Mouse (Mus musculus) midbrain, postnatal 0 days (tissue): Measurements from ENCODE around the gene Cryba1. TPM values are rescaled to one million over a fixed set of nuclear protein-coding genes. Genes with fewer than 3 reads are reported as not detected.

Source experiments
- ATAC-seq: fragments of 200-750 bp; cut with Nextera tagmentation; 2 replicates; pipeline ENCODE4 v1.8.0; 2017; ENCODE audit warnings: moderate number of reproducible peaks, mild to moderate bottlenecking, moderate TSS enrichment, moderate library complexity; ENCODE audit not compliant: low FRiP score
- DNase-seq: peaks from one replicate; pipeline ENCODE4 v3.0.0-alpha.2; 2015; ENCODE audit warnings: low spot score
- H3K27ac ChIP-seq: fragments of 300-500 bp; sonication (generic); 2 replicates; pipeline ENCODE4 v1.5.1; 2014; ENCODE audit warnings: low read depth, mild to moderate bottlenecking, low read length, mixed read lengths
- H3K27me3 ChIP-seq: fragments of 300-500 bp; sonication (generic); 2 replicates; pipeline ENCODE4 v1.6.1; 2014; ENCODE audit warnings: low read length, control low read depth, mixed read lengths; ENCODE audit not compliant: insufficient read depth
- H3K36me3 ChIP-seq: fragments of 300-500 bp; sonication (generic); 2 replicates; pipeline ENCODE4 v1.6.1; 2014; ENCODE audit warnings: low read length, control low read depth, mixed read lengths; ENCODE audit not compliant: insufficient read depth
- H3K4me1 ChIP-seq: fragments of 300-500 bp; sonication (generic); 2 replicates; pipeline ENCODE4 v1.6.1; 2014; ENCODE audit warnings: mild to moderate bottlenecking, control low read depth, antibody characterized with exemption, low read length, mixed read lengths; ENCODE audit not compliant: insufficient read depth
- H3K4me2 ChIP-seq: fragments of 300-500 bp; sonication (generic); 2 replicates; pipeline ENCODE4 v1.6.1; 2014; ENCODE audit warnings: low read depth, mild to moderate bottlenecking, low read length, mixed read lengths; ENCODE audit not compliant: poor library complexity, severe bottlenecking
- H3K4me3 ChIP-seq: fragments of 300-500 bp; sonication (generic); 2 replicates; pipeline ENCODE4 v1.5.1; 2014; ENCODE audit warnings: low read depth, mild to moderate bottlenecking, low read length, moderate library complexity
- H3K9ac ChIP-seq: fragments of 300-500 bp; sonication (generic); replicated peaks from 2 replicates; pipeline ENCODE4 v1.6.1; 2014; ENCODE audit warnings: mild to moderate bottlenecking, low read length, moderate library complexity, mixed read lengths; ENCODE audit not compliant: poor library complexity, severe bottlenecking
- H3K9me3 ChIP-seq: fragments of 300-500 bp; sonication (generic); 2 replicates; pipeline ENCODE4 v1.6.1; 2016; ENCODE audit warnings: low read length, control low read depth
- CTCF ChIP-seq: IDR thresholded peaks from 2 replicates; pipeline ENCODE4 v1.5.1; 2016; ENCODE audit warnings: antibody characterized with exemption, mild to moderate bottlenecking
- WGBS: fragments of 180-500 bp; shearing (Covaris S2); extraction: QIAGEN DNeasy Blood & Tissue Kit; methylation state at CpG from one replicate; pipeline ENCODE4 v1.1.7; 2014; 5-methylcytosine and 5-hydroxymethylcytosine counted together
- polyA plus RNA-seq: library from polyadenylated mRNA; unstranded; fragments of >200 nt; fragmentation: Nextera tagmentation; extraction: Ambion mirVana; gene quantifications from 2 replicates; pipeline ENCODE4 v1.2.1, GENCODE M21; 2015
- total RNA-seq: library from RNA; depleted of rRNA; stranded (reverse); fragments of >200 nt; gene quantifications from 2 replicates; pipeline ENCODE4 v1.2.3, GENCODE M21; 2014; rRNA removed

Cryba1 gene
- total RNA-seq (not detected in 2 replicates), polyA plus RNA-seq (0.21 TPM in 1 of 2 replicates, not detected in the other)

- no peak for TF ChIP-seq CTCF
- no peak within 1 kb of the TSS for H3K27ac ChIP-seq
- 42% methylated on average over 7 of the region's 7 CpGs for WGBS
- ATAC-seq (no peak), DNase-seq (no peak)
- H3K4me3 ChIP-seq, result no peak within 1 kb of the TSS
- no peaks in the 10 kb centered on the region for H3K27me3 ChIP-seq
- no peaks in the 10 kb centered on the region for H3K4me1 ChIP-seq
- H3K4me2 ChIP-seq, result no peak within 1 kb of the TSS
- H3K36me3 ChIP-seq, result no peaks in the 10 kb centered on the region
- H3K9me3 ChIP-seq, result no peaks in the 10 kb centered on the region
- H3K9ac ChIP-seq, result no peak within 1 kb of the TSS
Observed at GRCm38 (mm10) chr11:77725183-77725582, at the start of gene Cryba1. Gene Cryba1 (minus strand): TSS chr11:77725283.

GRCm38 (mm10) chr11:77771879-77772713 is 47.0 kb upstream of the Cryba1 start:
- no peak overlapping the region for H3K4me2 ChIP-seq
- no peak overlapping the region for H3K4me3 ChIP-seq
- no peaks in the 10 kb centered on the region for H3K4me1 ChIP-seq
- H3K36me3 ChIP-seq, result no peaks in the 10 kb centered on the region; the same call in 1 of the 2 replicates
- no peak overlapping the region for H3K27ac ChIP-seq
- H3K9me3 ChIP-seq, result no peaks in the 10 kb centered on the region
- no peak for ATAC-seq
- no peak for DNase-seq
- H3K27me3 ChIP-seq, result no peaks in the 10 kb centered on the region
- no peak overlapping the region for H3K9ac ChIP-seq
- WGBS, result 78% methylated on average over 8 of the region's 8 CpGs
- TF ChIP-seq CTCF, result no peak

GRCm38 (mm10) chr11:77770346-77770745 is 45.3 kb upstream of the Cryba1 start:
- TF ChIP-seq CTCF, result no peak
- no peak overlapping the region for H3K4me3 ChIP-seq
- no peak overlapping the region for H3K27ac ChIP-seq
- no peak overlapping the region for H3K9ac ChIP-seq
- DNase-seq (no peak), ATAC-seq (no peak)
- WGBS, result 87% methylated on average over 8 of the region's 8 CpGs
- peaks cover 5% of the 10 kb centered on the region; the same call in 1 of the 2 replicates for H3K4me1 ChIP-seq
- no peaks in the 10 kb centered on the region for H3K9me3 ChIP-seq
- no peaks in the 10 kb centered on the region for H3K36me3 ChIP-seq
- no peaks in the 10 kb centered on the region for H3K27me3 ChIP-seq
- H3K4me2 ChIP-seq, result no peak overlapping the region

GRCm38 (mm10) chr11:77769496-77769895 is 44.4 kb upstream of the Cryba1 start:
- Histone ChIP-seq H3K9me3 (no peaks in the 10 kb centered on the region), H3K36me3 (no peaks in the 10 kb centered on the region), H3K4me2 (no peak overlapping the region), H3K9ac (no peak overlapping the region), H3K27ac (no peak overlapping the region), H3K4me1 (peaks cover 12% of the 10 kb centered on the region), H3K27me3 (no peaks in the 10 kb centered on the region), H3K4me3 (no peak overlapping the region)
- TF ChIP-seq CTCF, result no peak
- ATAC-seq (no peak), DNase-seq (no peak)
- 83% methylated on average over 4 of the region's 4 CpGs for WGBS

GRCm38 (mm10) chr11:77766351-77767001 is 41.4 kb upstream of the Cryba1 start:
- peak; percentile 63 for TF ChIP-seq CTCF
- no peak for ATAC-seq
- Histone ChIP-seq H3K4me2 (peak overlapping the region; percentile 79), H3K9me3 (no peaks in the 10 kb centered on the region), H3K27ac (no peak overlapping the region), H3K4me3 (peak overlapping the region; percentile 32), H3K27me3 (no peaks in the 10 kb centered on the region), H3K36me3 (no peaks in the 10 kb centered on the region), H3K4me1 (peaks cover 16% of the 10 kb centered on the region), H3K9ac (peak overlapping the region; percentile 50)
- DNase-seq, result peak; percentile 45
- WGBS, result 4% methylated on average over 35 of the region's 35 CpGs

- Histone ChIP-seq H3K4me2 (peak overlapping the region; percentile 75), H3K4me3 (no peak overlapping the region), H3K9me3 (no peaks in the 10 kb centered on the region), H3K27me3 (no peaks in the 10 kb centered on the region), H3K36me3 (no peaks in the 10 kb centered on the region), H3K4me1 (peaks cover 16% of the 10 kb centered on the region), H3K9ac (no peak overlapping the region), H3K27ac (no peak overlapping the region)
- WGBS, result 46% methylated on average over 4 of the region's 4 CpGs
- ATAC-seq, result no peak
- TF ChIP-seq CTCF, result no peak
- DNase-seq, result no peak
Observed at GRCm38 (mm10) chr11:77765459-77765777, 40.3 kb upstream of the Cryba1 start.
